Mouse (Mus musculus) heart, embryonic 13.5 days (tissue): ENCODE data around the gene Srpx2. TPM values are rescaled to one million over a fixed set of nuclear protein-coding genes. Genes with fewer than 3 reads are reported as not detected.

Experiments used
- ATAC-seq: fragments of 200-750 bp; cut with Nextera tagmentation; 2 replicates; pipeline ENCODE4 v1.8.0; 2017; ENCODE audit warnings: moderate TSS enrichment; ENCODE audit not compliant: insufficient number of reproducible peaks, low FRiP score, low TSS enrichment; ENCODE audit errors: extremely low read depth
- H3K27ac ChIP-seq: fragments of 300-500 bp; sonication (generic); replicated peaks from 2 replicates; pipeline ENCODE4 v1.5.1; 2015; ENCODE audit warnings: moderate library complexity, mild to moderate bottlenecking, inconsistent platforms
- H3K27me3 ChIP-seq: fragments of 300-500 bp; sonication (generic); replicated peaks from 2 replicates; pipeline ENCODE4 v1.6.1; 2015; ENCODE audit warnings: mild to moderate bottlenecking, inconsistent platforms
- H3K36me3 ChIP-seq: fragments of 300-500 bp; sonication (generic); 2 replicates; pipeline ENCODE4 v1.6.1; 2015; ENCODE audit warnings: mild to moderate bottlenecking, inconsistent platforms
- H3K4me1 ChIP-seq: fragments of 300-500 bp; sonication (generic); 2 replicates; pipeline ENCODE4 v1.6.1; 2015; ENCODE audit warnings: inconsistent platforms
- H3K4me2 ChIP-seq: fragments of 300-500 bp; sonication (generic); 2 replicates; pipeline ENCODE4 v1.6.1; 2015; ENCODE audit warnings: inconsistent platforms, mild to moderate bottlenecking, moderate library complexity
- H3K4me3 ChIP-seq: fragments of 300-500 bp; sonication (generic); 2 replicates; pipeline ENCODE4 v1.5.1; 2015; ENCODE audit warnings: moderate library complexity, mild to moderate bottlenecking, inconsistent platforms
- H3K9ac ChIP-seq: fragments of 300-500 bp; sonication (generic); 2 replicates; pipeline ENCODE4 v1.6.1; 2015; ENCODE audit warnings: inconsistent platforms, mild to moderate bottlenecking, moderate library complexity
- H3K9me3 ChIP-seq: fragments of 300-500 bp; sonication (generic); 2 replicates; pipeline ENCODE4 v1.6.1; 2016; ENCODE audit warnings: inconsistent platforms
- WGBS: fragments of 180-500 bp; shearing (Covaris S2); methylation state at CpG from one replicate; pipeline ENCODE4 v1.1.7; 2015; ENCODE audit warnings: mixed read lengths; 5-methylcytosine and 5-hydroxymethylcytosine counted together
- polyA plus RNA-seq: library from polyadenylated mRNA; unstranded; fragments of >200 nt; fragmentation: Nextera tagmentation; extraction: Ambion mirVana; gene quantifications from 2 replicates; pipeline ENCODE4 v1.2.1, GENCODE M21; 2015

Gene Srpx2
- polyA plus RNA-seq, 1 experiment from 2014 or later = 5.1 TPM

DNA sequence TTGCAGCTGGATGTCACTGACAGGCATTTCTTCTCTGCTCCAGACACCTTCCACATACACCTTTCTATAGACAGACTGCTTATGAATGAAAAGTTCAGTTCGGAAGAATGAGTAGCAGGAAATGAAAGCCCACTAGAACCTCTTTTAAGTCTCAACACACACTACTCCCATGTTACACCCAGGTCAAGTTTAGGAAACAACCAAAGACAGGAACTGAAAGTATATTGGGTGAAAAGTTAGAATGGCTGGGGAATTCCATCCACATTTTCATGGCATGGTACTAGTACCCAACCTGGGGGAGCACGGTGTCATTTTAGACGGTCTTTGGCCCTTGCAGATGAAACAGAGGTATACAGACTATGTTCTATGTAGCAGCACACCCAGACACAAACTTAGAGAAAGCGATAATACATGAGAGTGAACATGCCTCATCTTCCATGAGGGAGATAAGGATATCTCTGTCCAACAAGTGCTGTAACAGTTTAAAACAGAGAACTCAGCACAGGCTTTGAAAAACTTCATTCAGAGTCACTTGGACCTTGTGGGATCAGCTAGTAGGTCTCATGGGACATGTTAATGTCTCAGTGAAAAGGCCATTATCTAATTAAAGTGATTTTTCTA lies 28.5 kb downstream of the Srpx2 start:
- H3K36me3 ChIP-seq = no peaks in the 10 kb centered on the region
- no peak overlapping the region for H3K4me3 ChIP-seq
- 62% methylated on average over 4 of the region's 4 CpGs for WGBS
- H3K9ac ChIP-seq = no peak overlapping the region
- H3K27me3 ChIP-seq = no peaks in the 10 kb centered on the region
- no peak for ATAC-seq
- H3K4me1 ChIP-seq = peaks cover 6% of the 10 kb centered on the region; the same call in 1 of the 2 replicates
- H3K4me2 ChIP-seq = no peak overlapping the region
- no peak overlapping the region for H3K27ac ChIP-seq
- H3K9me3 ChIP-seq = no peaks in the 10 kb centered on the region

DNA sequence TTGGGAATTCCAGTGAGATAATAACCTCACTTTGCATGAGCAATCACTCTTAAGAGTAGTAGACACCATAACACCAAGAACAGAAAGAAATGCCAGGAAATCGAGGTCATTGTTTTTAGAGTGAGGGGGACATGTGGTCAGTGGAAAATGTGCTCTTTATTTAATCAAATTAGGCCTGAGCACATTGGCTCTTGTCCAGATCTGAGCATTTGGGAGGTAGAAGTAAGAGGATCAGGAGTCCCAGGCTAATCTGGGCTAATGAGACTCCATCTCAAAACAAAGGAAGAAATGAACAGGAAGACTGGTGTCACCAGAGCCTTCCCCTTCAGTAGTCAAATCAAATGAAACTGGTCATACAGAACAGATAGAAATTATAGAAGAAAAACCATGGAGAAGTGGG lies 31.3 kb downstream of the Srpx2 start:
- 40% methylated on average over 1 of the region's 1 CpGs for WGBS
- Histone ChIP-seq H3K27me3 (no peaks in the 10 kb centered on the region), H3K9me3 (no peaks in the 10 kb centered on the region), H3K4me2 (no peak overlapping the region), H3K27ac (no peak overlapping the region), H3K4me1 (0 out of 2 replicates have a peak, but pooled peaks cover 8% of the 10 kb centered on the region), H3K9ac (no peak overlapping the region), H3K36me3 (no peaks in the 10 kb centered on the region), H3K4me3 (no peak overlapping the region)
- no peak for ATAC-seq

DNA sequence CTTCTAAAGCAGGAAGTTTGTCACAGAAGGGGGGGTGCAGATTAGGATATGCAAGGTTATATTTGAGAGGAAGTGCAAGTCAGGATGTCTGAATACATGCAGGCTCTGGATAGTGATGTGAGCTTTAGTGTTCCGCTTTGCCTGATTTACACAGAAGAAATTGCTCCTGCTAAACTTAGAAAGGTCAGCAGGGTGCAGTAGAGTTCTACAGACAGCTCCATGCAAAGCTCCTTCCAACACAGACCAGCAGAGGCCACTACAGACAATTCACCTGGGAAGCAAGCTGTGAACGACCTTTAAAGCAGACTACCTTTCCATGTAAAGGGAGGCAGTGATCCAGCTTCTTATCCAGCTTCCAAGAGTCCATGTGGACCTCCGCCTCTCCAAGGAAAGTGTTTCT lies 39.2 kb downstream of the Srpx2 start:
- H3K9ac ChIP-seq = no peak overlapping the region
- no peak overlapping the region for H3K4me2 ChIP-seq
- no peak for ATAC-seq
- H3K27ac ChIP-seq = no peak overlapping the region
- no peak overlapping the region for H3K4me3 ChIP-seq
- H3K4me1 ChIP-seq = no peaks in the 10 kb centered on the region
- 27% methylated on average over 3 of the region's 3 CpGs for WGBS
- H3K27me3 ChIP-seq = no peaks in the 10 kb centered on the region
- no peaks in the 10 kb centered on the region for H3K36me3 ChIP-seq
- no peaks in the 10 kb centered on the region for H3K9me3 ChIP-seq

DNA sequence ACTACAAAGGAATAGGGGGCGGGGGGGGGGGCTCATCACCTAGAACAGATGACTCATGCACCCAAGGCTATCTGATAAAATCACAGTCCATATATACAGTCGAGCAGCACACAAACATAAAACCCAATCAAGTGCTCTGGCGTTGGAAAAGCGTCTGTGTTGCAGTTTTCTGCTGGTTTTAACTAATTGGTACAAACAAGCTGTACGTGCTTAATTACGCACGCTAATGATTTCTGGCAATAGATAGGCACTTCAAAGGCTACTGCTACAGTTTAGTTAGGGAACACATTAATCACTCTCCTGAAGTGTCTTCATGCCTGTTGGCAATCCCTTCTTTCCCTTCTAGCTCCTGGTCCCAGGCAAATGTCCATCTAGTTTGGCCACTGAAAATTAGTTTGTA lies 46.4 kb downstream of the Srpx2 start:
- Histone ChIP-seq H3K27me3 (no peaks in the 10 kb centered on the region), H3K9me3 (no peaks in the 10 kb centered on the region), H3K4me1 (no peaks in the 10 kb centered on the region), H3K4me2 (no peak overlapping the region), H3K4me3 (no peak overlapping the region), H3K9ac (no peak overlapping the region), H3K27ac (no peak overlapping the region), H3K36me3 (no peaks in the 10 kb centered on the region)
- 64% methylated on average over 7 of the region's 7 CpGs for WGBS
- no peak for ATAC-seq

DNA sequence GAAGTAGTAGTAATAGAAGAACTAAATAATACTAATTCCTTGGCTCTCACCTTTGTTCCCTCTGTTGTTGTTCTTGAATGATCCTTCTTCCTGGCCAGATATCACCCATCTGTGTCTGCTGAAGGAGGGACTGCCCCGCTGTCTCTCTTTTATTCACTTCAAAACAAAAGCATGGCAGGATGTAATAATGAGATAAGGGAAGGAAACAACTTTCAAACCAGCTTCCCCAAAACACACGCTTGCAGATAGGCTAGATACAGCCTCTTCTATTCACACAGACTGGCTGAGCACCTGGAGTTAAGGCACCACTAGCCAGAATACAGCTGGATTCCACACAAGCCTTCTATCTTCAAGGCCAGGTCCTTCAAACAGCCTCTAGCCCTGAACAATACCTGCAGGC lies 52.4 kb downstream of the Srpx2 start:
- Histone ChIP-seq H3K4me1 (no peaks in the 10 kb centered on the region), H3K4me3 (no peak overlapping the region), H3K4me2 (no peak overlapping the region), H3K9me3 (no peaks in the 10 kb centered on the region), H3K36me3 (no peaks in the 10 kb centered on the region), H3K9ac (no peak overlapping the region), H3K27ac (no peak overlapping the region), H3K27me3 (0 out of 2 replicates have a peak, but pooled peaks cover 2% of the 10 kb centered on the region)
- no peak for ATAC-seq
- 53% methylated on average over 2 of the region's 2 CpGs for WGBS

DNA sequence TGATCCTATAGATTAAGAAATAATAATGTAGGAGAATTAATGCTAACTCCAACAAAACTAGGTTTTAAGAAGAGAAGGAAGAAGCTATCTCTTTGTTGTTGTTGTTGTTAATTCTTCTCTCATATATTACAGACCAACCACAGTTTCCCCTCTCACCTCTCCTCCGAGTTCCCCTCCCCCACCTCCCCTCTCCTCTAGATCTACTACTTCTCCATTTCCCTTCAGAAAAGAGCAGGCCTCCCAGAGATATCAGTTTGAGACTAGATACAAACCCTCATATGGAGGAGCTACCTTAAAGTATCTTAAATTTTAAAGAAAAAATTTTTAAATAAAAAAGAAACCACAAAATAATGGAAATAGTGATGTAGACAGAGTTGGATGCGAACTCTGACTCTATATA lies 56.4 kb downstream of the Srpx2 start:
- Histone ChIP-seq H3K27ac (no peak overlapping the region), H3K9me3 (no peaks in the 10 kb centered on the region), H3K4me1 (no peaks in the 10 kb centered on the region), H3K36me3 (no peaks in the 10 kb centered on the region), H3K27me3 (0 out of 2 replicates have a peak, but pooled peaks cover 2% of the 10 kb centered on the region), H3K9ac (no peak overlapping the region), H3K4me2 (no peak overlapping the region), H3K4me3 (no peak overlapping the region)
- ATAC-seq = no peak
- WGBS = 67% methylated on average over 2 of the region's 2 CpGs

DNA sequence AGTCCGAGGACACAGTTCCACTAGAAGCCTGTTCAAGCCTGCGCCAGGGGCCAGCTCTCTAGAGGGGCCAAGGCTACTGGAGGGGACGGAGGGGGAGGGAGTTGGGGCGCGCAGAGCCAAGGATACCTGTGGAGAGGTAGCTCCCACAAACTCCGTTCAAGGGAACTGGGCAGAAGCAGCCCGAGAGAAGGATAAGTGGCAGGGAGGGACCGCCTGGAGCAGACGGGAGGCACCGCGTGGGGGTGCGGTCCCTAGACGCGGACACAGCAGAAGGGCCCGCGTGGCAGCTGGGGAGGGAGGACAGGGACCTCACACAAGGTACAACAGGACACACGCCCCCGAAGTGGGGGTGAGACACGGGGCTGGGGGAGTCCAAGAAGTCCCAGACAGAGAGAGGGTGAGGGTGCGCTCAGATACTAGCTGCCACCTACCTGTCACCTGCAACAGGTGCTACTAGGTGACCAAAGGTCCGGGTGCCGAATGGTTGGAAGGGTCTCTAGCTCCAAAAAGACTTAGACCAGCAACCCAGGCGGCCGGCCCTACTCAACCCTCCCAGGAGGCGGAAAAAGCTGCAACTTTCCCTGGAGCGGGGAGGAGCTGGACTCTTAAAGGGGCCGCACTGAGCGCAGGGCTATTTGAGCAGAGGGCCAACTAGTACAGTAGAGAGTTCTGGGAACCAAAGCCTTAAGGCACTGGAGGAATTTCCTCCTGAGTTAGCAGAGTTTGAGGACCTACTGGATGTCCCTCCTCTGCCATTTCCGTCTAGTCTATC lies 73.2 kb downstream of the Srpx2 start, which contains the start of gene Sytl4:
TSS of gene Sytl4 (minus strand) at position 582 of the 772 bp plus-strand sequence.
- Histone ChIP-seq H3K4me1 (no peaks in the 10 kb centered on the region), H3K36me3 (no peaks in the 10 kb centered on the region), H3K9me3 (no peaks in the 10 kb centered on the region), H3K27ac (no peak within 1 kb of the TSS), H3K4me2 (peak within 1 kb of the TSS; percentile 76), H3K4me3 (peak within 1 kb of the TSS; percentile 66), H3K27me3 (peaks cover 8% of the 10 kb centered on the region; the same call in 1 of the 2 replicates), H3K9ac (peak within 1 kb of the TSS; percentile 78)
- 16% methylated on average over 28 of the region's 29 CpGs for WGBS
- ATAC-seq = no peak; the same call in 1 of the 2 replicates

Other genes starting within 250 kb of the Srpx2 start
- 0.31 and 0.48 TPM in 2 replicates for gene Pcdh19, start 219.4 kb upstream of the Srpx2 start, polyA plus RNA-seq
- 0.25 and 0.56 TPM in 2 replicates for gene Tnmd, start 57.4 kb upstream of the Srpx2 start, polyA plus RNA-seq
- 126 and 142 TPM in 2 replicates for gene Tspan6, start 10.0 kb upstream of the Srpx2 start, polyA plus RNA-seq
- gene Sytl4, start 73.4 kb downstream of the Srpx2 start, polyA plus RNA-seq = 2.8 and 3.8 TPM in 2 replicates
- gene Cstf2, start 150.8 kb downstream of the Srpx2 start, polyA plus RNA-seq = 27.8 and 28.4 TPM in 2 replicates